Mouse (Mus musculus) spleen, adult 2 months (tissue): Measurements from ENCODE around the gene 6330409D20Rik.

Experiments used
- CTCF ChIP-seq: fragments of 200-500 bp; IDR thresholded peaks from 2 replicates; pipeline ENCODE4 v1.5.1; 2011; ENCODE audit warnings: mild to moderate bottlenecking, inconsistent platforms; ENCODE audit not compliant: insufficient read depth, insufficient read length, insufficient replicate concordance; ENCODE audit errors: extremely low read depth
- POLR2A ChIP-seq: fragments of 200-500 bp; IDR thresholded peaks from 2 replicates; pipeline ENCODE4 v1.6.1; 2011; ENCODE audit warnings: low read depth, low read length, inconsistent platforms

GRCm38 (mm10) chr2:32689420-32689819, 51.4 kb downstream of the 6330409D20Rik start:
- peak; percentile 100 for TF ChIP-seq CTCF
- no peak for TF ChIP-seq POLR2A
